Comparison of ENCODE assay signal across 19 mouse cellular contexts in the genomic region with DNA sequence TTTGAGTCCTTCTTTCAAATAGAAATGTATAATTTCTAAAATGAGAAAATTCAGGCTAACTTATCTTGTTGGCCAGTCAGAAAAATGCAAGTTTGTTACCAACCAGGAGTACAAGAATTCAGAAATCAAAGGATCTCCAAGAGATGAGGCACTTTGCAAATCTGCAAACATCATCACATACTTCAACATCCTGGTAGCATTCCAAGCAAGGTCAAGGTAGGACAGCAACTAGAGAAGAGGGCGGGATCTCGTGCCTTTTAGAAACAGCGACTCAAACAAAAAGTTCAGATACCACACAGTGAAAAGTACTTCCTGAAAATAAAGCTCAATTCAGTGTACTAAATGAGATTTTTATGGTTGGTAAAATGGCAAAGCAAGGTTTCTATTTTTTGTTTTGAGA.
"Had no signal": no experiment of that assay in that cellular context is flagged by ENCODE, and none has a peak within 500 bp of the region (broad histone marks: within the 10 kb centered on the region; RNA-seq: fewer than 3 reads in every experiment).

No protein-coding gene starts in this region.

- H3K4me3 ChIP-seq: gastrocnemius, adult 2 months; heart, embryonic 10.5 days; heart, embryonic 12.5 days; hindbrain, embryonic 10.5 days; hindbrain, embryonic 12.5 days; intestine, embryonic 15.5 days; layer of hippocampus, adult 2 months; left cerebral cortex, adult 2 months; limb, embryonic 13.5 days; limb, embryonic 15.5 days; liver, embryonic 12.5 days had no signal

- H3K36me3 ChIP-seq: heart, embryonic 10.5 days; heart, embryonic 12.5 days; hindbrain, embryonic 10.5 days; hindbrain, embryonic 12.5 days; intestine, embryonic 15.5 days; limb, embryonic 13.5 days; limb, embryonic 15.5 days; liver, embryonic 12.5 days had no signal

- H3K27ac ChIP-seq: gastrocnemius, adult 2 months; heart, embryonic 10.5 days; hindbrain, embryonic 10.5 days; hindbrain, embryonic 12.5 days; hindbrain, embryonic 14.5 days; intestine, embryonic 15.5 days; layer of hippocampus, adult 2 months; left cerebral cortex, adult 2 months; limb, embryonic 13.5 days; limb, embryonic 15.5 days; liver, embryonic 12.5 days; liver, embryonic 14.5 days had no signal

- DNase-seq: gastrocnemius, adult 2 months; gastrocnemius, postnatal 10 days; gastrocnemius, postnatal 25 days; heart, adult 18-20 months; heart, postnatal 10 days; heart, postnatal 4 days; kidney, postnatal 10 days had no signal

- H3K4me1 ChIP-seq: heart, embryonic 10.5 days; heart, embryonic 12.5 days; hindbrain, embryonic 10.5 days; hindbrain, embryonic 12.5 days; intestine, embryonic 15.5 days; limb, embryonic 13.5 days; limb, embryonic 15.5 days; liver, embryonic 12.5 days had no signal

- H3K27me3 ChIP-seq: heart, embryonic 12.5 days; hindbrain, embryonic 12.5 days; intestine, embryonic 15.5 days; limb, embryonic 13.5 days; limb, embryonic 15.5 days; liver, embryonic 12.5 days had no signal
